Mouse (Mus musculus): ENCODE measurements at regions not wholly inside any gene's neighbourhood (a gene's known extent, or its start where the extent isn't known, plus 50 kb on each side); places are given as distances from the start of the nearest gene placed in this dataset.
A peak's percentile ranks its signal among the peaks of the same experiment; 100 is the strongest.

DNA sequence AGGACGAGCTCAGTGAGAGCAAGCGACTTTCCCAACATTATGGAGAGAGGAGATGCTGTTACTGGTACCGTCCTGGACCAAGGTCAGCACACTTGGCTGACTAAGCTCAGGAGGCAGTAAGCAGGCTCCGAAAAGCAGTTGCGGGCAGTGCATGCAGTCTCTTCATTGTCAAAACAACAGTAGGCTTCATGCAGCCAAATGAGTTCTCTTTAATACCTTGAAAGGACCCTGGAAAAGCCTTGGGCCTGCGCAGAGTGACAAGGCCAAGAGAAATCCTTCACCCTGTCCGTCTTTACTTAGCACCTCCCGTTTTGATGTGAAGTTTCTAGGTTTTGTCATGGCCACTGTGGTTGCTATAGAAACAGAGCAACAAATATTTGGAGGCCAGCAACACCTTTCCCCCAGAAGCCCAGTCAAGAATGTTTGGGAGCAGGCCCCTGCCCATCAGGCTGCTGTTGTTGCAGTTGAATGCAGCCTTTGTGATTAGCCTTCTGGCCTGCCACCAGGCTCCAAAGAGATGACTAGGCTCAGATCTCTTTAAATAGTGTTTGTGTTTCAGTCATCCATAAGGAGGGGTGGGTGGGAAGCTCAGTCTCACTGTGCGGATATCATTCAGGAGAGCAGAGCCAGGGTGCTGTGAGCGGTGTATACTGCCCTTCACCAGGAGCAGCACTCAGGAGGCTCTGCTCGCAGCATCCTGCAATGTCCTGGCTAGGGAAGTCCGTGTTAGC is 85.6 kb upstream of the Jun start:
- Histone ChIP-seq H3K9ac (replicated peaks) (no peak overlapping the region), H3K27ac (replicated peaks) (peak overlapping the region; percentile 70), H3K4me2 (replicated peaks) (0 out of 2 replicates have a peak overlapping the region, but pooled peaks have one; percentile 1)

DNA sequence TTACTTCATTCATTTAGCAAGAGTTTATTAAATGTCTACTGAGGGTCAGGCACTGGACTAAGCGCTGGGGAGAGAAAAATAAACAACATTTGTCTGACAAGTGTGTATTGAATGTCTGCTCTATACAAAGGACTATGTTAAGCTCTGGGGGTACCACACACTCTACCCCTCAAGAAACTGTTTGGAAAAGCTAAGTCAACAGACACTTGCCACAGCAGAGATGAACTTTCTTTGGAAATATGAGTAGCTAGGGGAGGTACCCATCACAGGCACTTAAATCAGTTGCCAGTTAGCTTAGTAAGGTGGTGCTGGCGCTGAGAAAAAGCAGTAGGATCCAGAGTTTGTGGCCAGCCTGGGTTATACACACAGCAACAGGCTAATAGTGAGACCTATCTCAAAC is 86.7 kb upstream of the Jun start:
- Histone ChIP-seq H3K4me3 (no peak overlapping the region), H3K9ac (replicated peaks) (no peak overlapping the region), H3K4me1 (peaks cover 45% of the 10 kb centered on the region), H3K27me3 (no peaks in the 10 kb centered on the region), H3K9me3 (no peaks in the 10 kb centered on the region), H3K4me2 (replicated peaks) (no peak overlapping the region), H3K27ac (replicated peaks) (0 out of 2 replicates have a peak overlapping the region, but pooled peaks have one; percentile 70), H3K36me3 (no peaks in the 10 kb centered on the region)
- ATAC-seq (replicated peaks): no peak
- 76% methylated on average over 2 of the region's 2 CpGs for WGBS

More for the DNA sequence above, 85.6 kb upstream of the Jun start:
- no peaks in the 10 kb centered on the region for H3K9me3 ChIP-seq
- H3K27me3 ChIP-seq: no peaks in the 10 kb centered on the region; the same call in 1 of the 2 replicates
- ATAC-seq (replicated peaks): peak; percentile 90
- H3K36me3 ChIP-seq: no peaks in the 10 kb centered on the region
- H3K4me1 ChIP-seq: peaks cover 45% of the 10 kb centered on the region
- 10% methylated on average over 12 of the region's 12 CpGs for WGBS
- no peak overlapping the region for H3K4me3 ChIP-seq

DNA sequence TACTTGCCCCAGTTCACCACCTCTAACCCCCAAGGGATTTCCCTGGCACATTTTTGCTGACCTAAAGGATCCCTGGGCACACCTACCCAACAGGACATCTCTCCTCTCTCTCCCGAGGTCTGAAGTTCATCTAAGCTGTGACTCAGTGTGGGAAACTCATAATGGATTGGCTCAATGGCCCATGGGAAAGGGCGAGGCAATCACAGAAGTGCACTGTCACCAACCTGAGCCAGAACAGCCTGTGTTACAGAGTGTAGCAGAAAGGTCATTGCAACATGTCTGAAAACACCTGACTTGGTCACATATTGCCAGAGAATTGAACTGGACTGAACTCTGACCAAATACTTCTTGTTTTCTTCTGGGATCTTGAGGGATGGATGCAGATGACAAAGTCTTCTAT is 89.2 kb upstream of the Jun start:
- Histone ChIP-seq H3K9ac (replicated peaks) (no peak overlapping the region), H3K4me1 (peaks cover 25% of the 10 kb centered on the region), H3K4me3 (no peak overlapping the region), H3K27me3 (no peaks in the 10 kb centered on the region), H3K36me3 (no peaks in the 10 kb centered on the region), H3K27ac (replicated peaks) (no peak overlapping the region), H3K9me3 (no peaks in the 10 kb centered on the region), H3K4me2 (replicated peaks) (no peak overlapping the region)
- WGBS: 90% methylated on average over 2 of the region's 2 CpGs
- no peak for ATAC-seq (replicated peaks)

DNA sequence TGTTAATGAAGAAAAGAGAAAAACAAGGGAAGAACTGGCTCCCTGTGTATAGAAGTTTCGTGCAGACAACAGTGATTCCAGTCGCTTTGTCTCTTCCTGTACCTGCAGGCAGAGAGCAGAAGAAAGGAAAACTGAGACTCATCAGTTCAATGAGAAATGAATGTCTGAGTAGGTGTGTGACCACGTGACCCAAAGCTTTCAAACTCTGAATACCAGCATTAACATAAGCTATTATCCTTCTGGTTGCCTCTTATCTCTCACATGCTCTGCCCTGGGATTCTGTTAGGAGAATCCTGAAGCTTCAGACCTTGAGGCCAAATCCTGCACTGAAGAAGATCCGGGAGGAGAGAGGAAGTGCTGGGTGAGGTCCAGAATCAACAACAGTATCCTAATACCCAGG is 91.1 kb upstream of the Jun start:
- H3K27me3 ChIP-seq: no peaks in the 10 kb centered on the region
- no peaks in the 10 kb centered on the region for H3K36me3 ChIP-seq
- H3K4me2 ChIP-seq (replicated peaks): no peak overlapping the region
- H3K4me3 ChIP-seq: no peak overlapping the region
- H3K9me3 ChIP-seq: no peaks in the 10 kb centered on the region
- no peak for ATAC-seq (replicated peaks)
- H3K27ac ChIP-seq (replicated peaks): no peak overlapping the region
- no peak overlapping the region for H3K9ac ChIP-seq (replicated peaks)
- H3K4me1 ChIP-seq: peaks cover 7% of the 10 kb centered on the region
- 88% methylated on average over 4 of the region's 4 CpGs for WGBS

DNA sequence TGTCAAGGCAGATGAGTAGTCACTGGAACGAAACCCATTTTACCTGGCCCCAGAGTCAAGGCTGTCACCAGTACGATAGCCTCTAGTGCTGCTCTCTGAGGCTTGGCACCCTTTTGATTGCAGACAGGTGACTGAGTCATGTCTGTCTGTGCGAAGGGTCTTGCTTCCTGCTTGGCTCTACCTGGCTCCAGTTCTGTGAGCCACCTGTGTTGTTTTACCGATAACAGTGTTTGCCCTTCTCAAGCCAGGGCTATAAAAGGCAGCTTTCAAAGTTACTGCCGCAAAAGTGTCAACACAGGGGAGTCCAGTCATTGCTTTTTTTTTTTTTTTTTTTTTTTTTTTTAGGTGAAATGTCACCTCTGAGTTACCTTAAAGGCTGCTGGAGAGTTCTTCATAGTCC is 91.6 kb upstream of the Jun start:
- no peak overlapping the region for H3K4me2 ChIP-seq (replicated peaks)
- H3K4me1 ChIP-seq: peaks cover 2% of the 10 kb centered on the region
- no peak for ATAC-seq (replicated peaks)
- H3K27ac ChIP-seq (replicated peaks): no peak overlapping the region
- no peak overlapping the region for H3K9ac ChIP-seq (replicated peaks)
- 93% methylated on average over 5 of the region's 5 CpGs for WGBS
- H3K4me3 ChIP-seq: no peak overlapping the region
- no peaks in the 10 kb centered on the region for H3K27me3 ChIP-seq
- H3K9me3 ChIP-seq: no peaks in the 10 kb centered on the region
- H3K36me3 ChIP-seq: no peaks in the 10 kb centered on the region

DNA sequence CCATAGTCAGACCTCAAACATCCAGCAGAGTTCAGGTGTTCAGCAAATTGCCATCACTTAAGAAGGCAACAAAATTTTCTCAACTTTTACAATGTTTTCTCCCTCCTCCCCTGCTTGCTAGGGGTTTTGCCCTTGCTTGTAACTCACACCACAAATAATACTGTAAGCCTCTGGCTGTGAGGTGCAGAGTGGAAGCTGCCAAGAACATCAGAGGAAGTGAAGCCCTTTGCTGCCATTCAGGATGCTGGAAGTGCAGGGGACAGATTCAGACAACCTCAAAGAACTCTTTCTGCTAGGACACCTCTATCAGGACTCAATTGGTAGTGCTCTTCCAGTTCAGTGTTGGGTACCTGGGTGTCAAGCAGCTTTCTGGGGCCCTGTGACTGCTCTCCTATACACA is 92.4 kb upstream of the Jun start:
- Histone ChIP-seq H3K36me3 (no peaks in the 10 kb centered on the region), H3K27me3 (no peaks in the 10 kb centered on the region), H3K4me1 (no peaks in the 10 kb centered on the region), H3K9me3 (no peaks in the 10 kb centered on the region), H3K9ac (replicated peaks) (no peak overlapping the region), H3K4me3 (no peak overlapping the region), H3K4me2 (replicated peaks) (no peak overlapping the region), H3K27ac (replicated peaks) (no peak overlapping the region)
- ATAC-seq (replicated peaks): no peak

DNA sequence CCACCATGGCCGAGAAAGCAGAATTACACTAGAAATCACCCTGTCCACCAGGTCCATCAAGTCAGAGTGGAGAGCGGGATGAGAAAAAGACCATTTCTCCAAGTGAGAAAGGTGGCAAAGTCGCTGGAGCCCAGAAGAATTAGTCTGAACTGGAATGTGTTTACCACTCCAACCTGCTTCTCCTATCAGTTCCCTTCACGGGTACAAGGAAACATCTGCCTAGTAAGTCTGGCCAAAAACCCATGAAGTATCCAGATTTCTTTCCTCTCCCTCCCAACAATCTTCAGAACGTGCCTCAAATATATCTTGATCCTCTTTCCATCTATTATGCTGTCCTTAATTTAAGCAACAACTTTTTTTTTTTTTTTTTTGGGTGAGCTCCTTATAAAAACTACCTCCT is 94.2 kb upstream of the Jun start:
- no peak overlapping the region for H3K4me2 ChIP-seq (replicated peaks)
- H3K9ac ChIP-seq (replicated peaks): no peak overlapping the region
- 94% methylated on average over 5 of the region's 5 CpGs for WGBS
- ATAC-seq (replicated peaks): no peak
- H3K36me3 ChIP-seq: no peaks in the 10 kb centered on the region
- no peaks in the 10 kb centered on the region for H3K27me3 ChIP-seq
- H3K27ac ChIP-seq (replicated peaks): no peak overlapping the region
- no peaks in the 10 kb centered on the region for H3K9me3 ChIP-seq
- no peak overlapping the region for H3K4me3 ChIP-seq
- no peaks in the 10 kb centered on the region for H3K4me1 ChIP-seq

DNA sequence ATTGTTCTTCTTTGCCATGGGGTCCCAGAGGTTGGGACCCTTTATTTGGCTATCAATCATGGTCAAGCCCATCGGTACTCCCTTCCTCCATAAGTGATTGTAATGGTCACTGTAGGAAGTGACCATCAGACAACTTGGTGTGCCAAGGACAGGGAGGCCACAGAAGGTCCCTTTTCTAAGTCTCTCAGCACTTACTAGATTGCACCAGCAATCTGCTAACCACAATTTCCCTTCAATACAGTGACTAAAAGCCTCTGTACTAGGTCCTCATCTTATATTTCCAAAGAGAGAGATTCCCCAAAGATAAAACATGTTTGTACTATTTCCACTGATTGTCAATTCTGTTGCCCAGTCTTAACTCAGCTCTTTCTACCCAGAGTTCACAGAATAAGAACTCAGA is 96.6 kb upstream of the Jun start:
- Histone ChIP-seq H3K36me3 (no peaks in the 10 kb centered on the region), H3K4me1 (peaks cover 3% of the 10 kb centered on the region), H3K9ac (replicated peaks) (no peak overlapping the region), H3K27ac (replicated peaks) (no peak overlapping the region), H3K27me3 (no peaks in the 10 kb centered on the region), H3K4me2 (replicated peaks) (no peak overlapping the region), H3K4me3 (no peak overlapping the region), H3K9me3 (no peaks in the 10 kb centered on the region)
- ATAC-seq (replicated peaks): no peak
- 86% methylated on average over 1 of the region's 1 CpGs for WGBS

DNA sequence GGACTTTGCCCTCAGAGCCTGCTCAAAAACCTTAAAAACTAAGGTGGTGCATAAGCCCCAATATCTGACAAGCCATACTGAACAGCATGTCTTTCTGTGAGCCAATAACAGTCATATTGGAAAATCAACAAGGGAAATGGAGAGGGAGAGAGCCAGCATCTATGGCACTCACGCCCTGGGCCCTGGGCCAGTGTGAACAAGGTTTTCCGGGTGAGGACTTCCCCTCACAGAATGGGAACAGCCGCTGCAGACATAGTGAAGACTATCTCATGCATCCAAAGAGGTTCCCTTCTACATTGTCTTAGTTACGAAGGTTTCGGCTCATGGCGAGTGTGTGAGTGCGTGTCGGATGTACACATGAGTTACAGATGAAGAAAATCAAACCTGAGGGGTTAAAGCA is 99.7 kb upstream of the Jun start:
- WGBS: 92% methylated on average over 8 of the region's 8 CpGs
- H3K4me1 ChIP-seq: peaks cover 17% of the 10 kb centered on the region
- no peaks in the 10 kb centered on the region for H3K36me3 ChIP-seq
- no peak overlapping the region for H3K9ac ChIP-seq (replicated peaks)
- no peak overlapping the region for H3K4me3 ChIP-seq
- no peak for ATAC-seq (replicated peaks)
- H3K27ac ChIP-seq (replicated peaks): no peak overlapping the region
- H3K4me2 ChIP-seq (replicated peaks): no peak overlapping the region
- H3K9me3 ChIP-seq: no peaks in the 10 kb centered on the region
- no peaks in the 10 kb centered on the region for H3K27me3 ChIP-seq

DNA sequence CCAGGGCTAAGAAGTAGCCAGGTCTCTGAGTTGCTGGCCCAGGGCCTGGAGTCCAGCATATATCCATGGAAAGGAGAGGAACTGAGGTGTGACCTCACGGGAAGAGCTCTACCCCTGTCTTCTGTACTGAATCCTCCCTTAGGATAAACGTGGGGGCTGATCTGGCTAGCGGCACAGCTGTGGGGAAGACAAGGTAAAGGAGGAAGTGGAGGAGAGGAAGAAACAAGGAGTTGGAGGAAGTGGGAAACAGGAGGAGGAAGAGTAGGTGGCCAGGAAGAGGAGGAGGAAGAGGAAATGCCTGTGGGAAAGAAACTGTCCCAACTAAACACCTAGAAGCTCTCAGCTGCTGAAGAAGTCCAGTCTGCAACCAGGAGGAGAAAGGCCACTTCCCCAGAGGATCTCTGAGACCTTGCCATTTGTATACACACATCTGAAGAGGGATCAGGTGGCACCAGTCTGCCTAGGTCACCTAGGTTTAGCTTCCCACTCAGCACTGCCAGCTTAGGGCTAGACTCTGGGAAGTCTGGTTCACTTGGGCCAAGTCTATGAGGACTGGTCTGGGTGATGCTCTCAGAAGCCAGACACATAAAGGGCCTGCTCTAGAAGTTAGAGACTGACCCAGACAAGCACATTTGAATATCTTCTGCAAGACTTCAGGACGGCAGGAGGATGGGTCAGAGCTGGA is 100.6 kb upstream of the Jun start:
- no peak overlapping the region for H3K27ac ChIP-seq (replicated peaks)
- peaks cover 17% of the 10 kb centered on the region for H3K4me1 ChIP-seq
- no peaks in the 10 kb centered on the region for H3K36me3 ChIP-seq
- H3K9ac ChIP-seq (replicated peaks): no peak overlapping the region
- H3K9me3 ChIP-seq: no peaks in the 10 kb centered on the region
- no peak for ATAC-seq (replicated peaks)
- H3K4me2 ChIP-seq (replicated peaks): no peak overlapping the region
- H3K4me3 ChIP-seq: no peak overlapping the region
- 83% methylated on average over 4 of the region's 4 CpGs for WGBS
- H3K27me3 ChIP-seq: no peaks in the 10 kb centered on the region

DNA sequence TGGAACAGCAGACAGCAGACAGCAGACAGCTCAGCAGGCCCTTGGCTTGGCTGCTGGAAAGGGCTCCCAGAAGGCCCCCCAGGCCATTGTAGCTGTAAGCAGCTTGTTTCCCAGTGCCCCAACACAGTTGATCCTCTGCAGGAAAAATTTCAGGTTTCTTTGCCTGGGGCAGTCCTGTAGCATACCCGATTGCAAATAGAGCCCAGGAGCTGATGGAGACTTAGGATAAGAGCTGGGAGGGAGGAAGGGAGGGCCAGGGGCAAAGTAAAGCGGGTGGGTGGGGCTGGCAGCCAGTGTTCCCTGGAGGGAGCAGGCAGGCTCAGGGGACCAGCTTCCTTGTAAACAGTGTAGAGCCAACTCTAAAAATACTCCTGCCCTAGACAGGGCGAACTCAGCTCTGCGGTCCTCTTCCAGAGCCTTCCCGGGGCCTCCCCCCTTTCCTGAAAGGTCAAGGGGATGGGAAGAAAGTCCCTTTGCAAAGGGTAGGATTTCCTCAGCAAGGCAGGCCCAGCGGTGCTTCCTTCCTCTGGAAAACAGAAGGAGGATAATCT is 101.8 kb upstream of the Jun start:
- Histone ChIP-seq H3K27ac (replicated peaks) (no peak overlapping the region; the same call in 1 of the 2 replicates), H3K4me3 (no peak overlapping the region), H3K27me3 (no peaks in the 10 kb centered on the region), H3K4me2 (replicated peaks) (no peak overlapping the region), H3K4me1 (peaks cover 17% of the 10 kb centered on the region), H3K9me3 (no peaks in the 10 kb centered on the region), H3K36me3 (no peaks in the 10 kb centered on the region), H3K9ac (replicated peaks) (no peak overlapping the region)
- 25% methylated on average over 6 of the region's 6 CpGs for WGBS
- peak; percentile 76 for ATAC-seq (replicated peaks)

DNA sequence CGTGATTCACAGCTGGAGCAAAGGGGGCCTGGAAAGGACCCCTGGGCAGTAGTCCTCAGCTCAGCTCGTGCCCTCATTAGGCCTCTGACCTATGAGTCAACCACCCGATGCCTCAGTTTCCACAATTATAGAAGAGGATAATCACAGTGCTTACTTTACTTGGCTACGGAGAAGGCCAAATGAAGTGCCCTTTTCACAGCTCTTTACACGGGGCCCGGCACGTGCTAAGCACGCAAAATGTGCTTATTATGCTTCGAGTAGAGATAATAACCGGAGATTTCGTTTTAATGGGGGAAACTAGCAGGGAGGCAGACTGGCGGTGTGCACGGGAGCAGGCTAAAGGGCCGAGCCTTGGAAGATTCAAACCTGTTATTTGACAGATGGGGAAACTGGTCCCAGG is 102.4 kb upstream of the Jun start:
- Histone ChIP-seq H3K4me2 (replicated peaks) (no peak overlapping the region), H3K36me3 (no peaks in the 10 kb centered on the region), H3K4me1 (peaks cover 17% of the 10 kb centered on the region), H3K27ac (replicated peaks) (no peak overlapping the region; the same call in 1 of the 2 replicates), H3K4me3 (no peak overlapping the region), H3K9me3 (no peaks in the 10 kb centered on the region), H3K9ac (replicated peaks) (no peak overlapping the region), H3K27me3 (no peaks in the 10 kb centered on the region)
- WGBS: 19% methylated on average over 14 of the region's 14 CpGs
- ATAC-seq (replicated peaks): no peak

All from forebrain, embryonic 15.5 days (tissue).